In the genomic region with DNA sequence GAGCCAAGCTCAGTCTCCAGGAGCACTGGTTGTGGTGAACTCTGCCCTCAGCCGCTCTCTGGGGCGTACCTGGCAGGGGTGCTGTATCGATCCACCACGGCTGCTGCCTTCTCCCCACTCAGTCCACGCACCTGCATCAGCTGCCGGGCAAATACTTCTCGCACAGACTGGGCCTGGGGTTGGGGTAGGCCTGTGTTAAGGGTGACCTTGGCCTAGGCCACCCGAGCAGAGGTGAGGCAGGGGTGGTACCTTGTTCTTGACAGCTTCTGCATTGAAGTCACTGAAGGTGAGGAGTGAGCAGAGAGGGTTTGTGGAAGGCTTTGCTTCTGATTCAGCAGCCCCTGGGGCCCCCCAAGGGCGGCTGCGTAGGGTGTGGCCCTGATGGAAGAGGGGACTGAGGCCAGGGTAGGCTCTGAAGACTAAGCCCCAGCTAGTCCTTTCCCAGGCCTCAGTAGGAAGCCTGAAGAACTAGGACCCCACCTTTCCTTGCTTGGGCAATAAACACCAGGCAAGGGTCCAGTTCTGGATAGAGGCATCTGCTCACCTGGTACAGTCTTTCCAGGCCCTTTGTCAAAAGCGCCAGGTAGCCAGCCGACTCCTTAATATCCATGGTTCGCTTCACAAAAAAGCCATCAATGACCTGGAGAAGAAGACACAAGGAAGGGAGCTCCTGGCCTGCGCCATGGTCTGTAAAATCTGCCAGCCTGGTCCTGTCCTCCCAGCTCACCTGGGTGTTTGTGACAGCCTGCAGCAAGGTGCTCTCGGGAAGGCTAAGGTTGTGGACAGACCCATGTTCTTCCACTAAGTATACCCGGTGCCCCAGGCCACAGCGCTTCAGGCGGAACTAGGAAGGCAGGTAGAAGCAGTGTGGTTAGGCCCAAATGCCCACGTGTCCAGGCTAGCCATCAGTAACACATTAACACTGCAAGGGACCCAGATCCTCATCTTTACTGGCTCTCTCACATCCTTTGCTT, we compare ENCODE assay signal across 29 mouse cellular contexts. TPM values are rescaled to one million over a fixed set of nuclear protein-coding genes. Genes with fewer than 3 reads are reported as not detected.
A peak's percentile ranks its signal among the peaks of the same experiment; 100 is the strongest.
DNase-seq lines count a peak whose midpoint lies in the region; ATAC-seq lines count a peak whose summit lies in the region.
"Had no signal": no experiment of that assay in that cellular context is flagged by ENCODE, and none has a peak within 500 bp of the region (broad histone marks: within the 10 kb centered on the region; RNA-seq: fewer than 3 reads in every experiment).

No protein-coding gene starts in this region.

- H3K36me3 ChIP-seq in forebrain, embryonic 11.5 days (ENCODE audit: control insufficient read depth, insufficient read depth, low read length), result no peaks in the 10 kb centered on the region; the same call in 1 of the 2 replicates

- no peaks in the 10 kb centered on the region for H3K27me3 ChIP-seq in forebrain, embryonic 11.5 days (ENCODE audit: control insufficient read depth, insufficient read depth, low read length)
- H3K27me3 ChIP-seq: forebrain, embryonic 13.5 days; kidney, embryonic 15.5 days; limb, embryonic 12.5 days; liver, embryonic 15.5 days; midbrain, embryonic 15.5 days; stomach, embryonic 15.5 days had no signal

- H3K9ac ChIP-seq in forebrain, embryonic 11.5 days (ENCODE audit: low read length), result no peak overlapping the region
- H3K9ac ChIP-seq: forebrain, embryonic 13.5 days; hindbrain, embryonic 14.5 days; kidney, embryonic 15.5 days; limb, embryonic 12.5 days; liver, embryonic 15.5 days; midbrain, embryonic 15.5 days; stomach, embryonic 15.5 days had no signal

- H3K4me2 ChIP-seq in forebrain, embryonic 11.5 days (ENCODE audit: low read depth, low read length, severe bottlenecking), result no peak overlapping the region
- H3K4me2 ChIP-seq: forebrain, embryonic 13.5 days; hindbrain, embryonic 14.5 days; kidney, embryonic 15.5 days; limb, embryonic 12.5 days; liver, embryonic 15.5 days; midbrain, embryonic 15.5 days; stomach, embryonic 15.5 days had no signal

- no peak overlapping the region for H3K27ac ChIP-seq in forebrain, embryonic 11.5 days (ENCODE audit: low read depth, low read length)
- H3K27ac ChIP-seq: forebrain, embryonic 13.5 days; heart, embryonic 10.5 days; hindbrain, embryonic 14.5 days; kidney, embryonic 15.5 days; layer of hippocampus, adult 2 months; left cerebral cortex, adult 2 months; limb, embryonic 12.5 days; liver, embryonic 15.5 days; midbrain, embryonic 10.5 days; midbrain, embryonic 15.5 days; stomach, embryonic 15.5 days had no signal

- DNase-seq in cerebellum, adult 9-10 months, result peak; percentile 63
- no peak for DNase-seq in cerebellum, adult 9-11 months
- peak; percentile 2 to 12 for DNase-seq in kidney, postnatal 4 days
- no peak for DNase-seq in kidney, adult 11 months
- peak; percentile 22 for DNase-seq in right cerebral cortex, postnatal 14 days
- no peak for DNase-seq in right cerebral cortex, postnatal 4 days
- DNase-seq in forebrain, embryonic 11.5 days (ENCODE audit: low spot score), result no peak
- DNase-seq: adrenal gland, adult 2 months; B cell, adult 2 months; gastrocnemius, postnatal 10 days; heart, postnatal 4 days; kidney, adult 18-20 months; right cerebral cortex, adult 18-20 months; thymus, adult 18-20 months; thymus, postnatal 36 days had no signal

- H3K4me1 ChIP-seq in forebrain, embryonic 11.5 days (replicated peaks; ENCODE audit: control insufficient read depth, insufficient read depth, low read length), result no peaks in the 10 kb centered on the region; the same call in 1 of the 2 replicates

- WGBS in forebrain, embryonic 11.5 days, result 96% methylated on average over 19 of the region's 19 CpGs

- ATAC-seq in forebrain, embryonic 11.5 days (replicated peaks; ENCODE audit: low FRiP score), result no peak
- ATAC-seq: forebrain, embryonic 13.5 days; inflammation-experienced regulatory T-cells, adult 6 months; midbrain, embryonic 15.5 days had no signal

- H3K9me3 ChIP-seq in forebrain, embryonic 11.5 days (ENCODE audit: control insufficient read depth, low read length), result no peaks in the 10 kb centered on the region
- H3K9me3 ChIP-seq: forebrain, embryonic 13.5 days; heart, embryonic 10.5 days; kidney, embryonic 15.5 days; limb, embryonic 12.5 days; liver, embryonic 15.5 days; midbrain, embryonic 10.5 days; midbrain, embryonic 15.5 days; stomach, embryonic 15.5 days had no signal

- no peak overlapping the region for H3K4me3 ChIP-seq in forebrain, embryonic 11.5 days (ENCODE audit: low read depth, low read length)
- H3K4me3 ChIP-seq: forebrain, embryonic 13.5 days; heart, embryonic 10.5 days; kidney, embryonic 15.5 days; layer of hippocampus, adult 2 months; left cerebral cortex, adult 2 months; limb, embryonic 12.5 days; liver, embryonic 15.5 days; midbrain, embryonic 10.5 days; midbrain, embryonic 15.5 days; stomach, embryonic 15.5 days had no signal

RNA-seq across cellular contexts. Expression of a gene that starts 4.5 kb away (rescaled TPM):
- polyA plus RNA-seq in forebrain, embryonic 11.5 days (2014; fragmentation: Nextera tagmentation; extraction: Ambion mirVana), result 39.2 and 42.7 TPM in 2 replicates

RNA-seq across cellular contexts. Expression of a gene that starts 6.6 kb away (rescaled TPM):
- polyA plus RNA-seq in forebrain, embryonic 11.5 days (2014; fragmentation: Nextera tagmentation; extraction: Ambion mirVana), result 3,238 and 3,452 TPM in 2 replicates

RNA-seq across cellular contexts. Expression of a gene that starts 9.9 kb away (rescaled TPM):
- polyA plus RNA-seq in forebrain, embryonic 11.5 days (2014; fragmentation: Nextera tagmentation; extraction: Ambion mirVana), result 49.1 and 50.4 TPM in 2 replicates

RNA-seq across cellular contexts. Expression of a gene that starts 15.4 kb away (rescaled TPM):
- polyA plus RNA-seq in forebrain, embryonic 11.5 days (2014; fragmentation: Nextera tagmentation; extraction: Ambion mirVana), result 3.4 and 4.0 TPM in 2 replicates

RNA-seq across cellular contexts. Expression of a gene that starts 19.9 kb away (rescaled TPM):
- not detected in 2 replicates for polyA plus RNA-seq in forebrain, embryonic 11.5 days (2014; fragmentation: Nextera tagmentation; extraction: Ambion mirVana)
- polyA plus RNA-seq: embryonic facial prominence, embryonic 14.5 days; heart, embryonic 16.5 days; midbrain, embryonic 10.5 days; midbrain, embryonic 15.5 days; stomach, embryonic 15.5 days had no signal

Comparison
In these comparisons a context has a peak if more than half of its experiments do, and no peak if none do; other contexts are left out.
1. DNase-seq: peak in cerebellum, adult 9-10 months (single experiment), kidney, postnatal 4 days (2 of 2) and right cerebral cortex, postnatal 14 days (single experiment); none in cerebellum, adult 9-11 months (single experiment), kidney, adult 11 months (single experiment), right cerebral cortex, postnatal 4 days (single experiment) and forebrain, embryonic 11.5 days (single experiment).